Mouse (Mus musculus) olfactory bulb, adult 2 months (tissue): ENCODE measurements around the gene Serinc3.

Experiments used
- CTCF ChIP-seq: fragments of 200-500 bp; IDR thresholded peaks from 2 replicates; pipeline ENCODE4 v1.5.1; 2012; ENCODE audit warnings: low read depth, mild to moderate bottlenecking, low read length, moderate library complexity; ENCODE audit not compliant: insufficient read depth
- POLR2A ChIP-seq: fragments of 200-500 bp; IDR thresholded peaks from 2 replicates; pipeline ENCODE4 v1.6.1; 2012; ENCODE audit warnings: mild to moderate bottlenecking, low read depth, low read length, moderate library complexity; ENCODE audit not compliant: insufficient read depth

GRCm38 (mm10) chr2:163676321-163676720, 31.4 kb upstream of the Serinc3 start:
- no peak for TF ChIP-seq CTCF
- TF ChIP-seq POLR2A: no peak
